Comparison of ENCODE assay signal across 8 mouse cellular contexts in the genomic region with DNA sequence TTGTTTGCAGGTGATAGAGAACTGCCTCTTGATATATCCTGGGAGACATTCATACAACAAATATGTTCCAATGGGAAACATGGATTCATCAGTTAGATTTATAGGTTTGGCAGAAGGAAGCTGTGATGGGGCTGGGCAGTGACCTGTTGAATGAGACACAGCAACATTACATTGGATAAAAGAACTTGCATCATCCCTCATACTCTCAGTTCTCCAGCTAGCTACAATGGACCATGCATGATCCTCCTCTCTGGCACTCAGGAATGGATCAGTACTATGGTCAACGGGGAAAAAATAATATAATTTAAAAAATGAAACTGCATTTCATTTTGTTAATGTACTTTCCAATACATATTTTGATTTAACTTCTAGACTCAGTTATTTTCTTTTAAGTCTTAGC. TPM values are rescaled to one million over a fixed set of nuclear protein-coding genes. Genes with fewer than 3 reads are reported as not detected.
DNase-seq lines count a peak whose midpoint lies in the region; ATAC-seq and TF ChIP-seq lines count a peak whose summit lies in the region.

No protein-coding gene starts in this region.

- H3K27ac ChIP-seq in heart, embryonic 14.5 days (replicated peaks in 1 of 2; ENCODE audit: control insufficient read depth in 1 of 2, insufficient read depth in 1 of 2, low read depth in 2 of 2, low read length in 2 of 2), result no peak overlapping the region
- 0 out of 2 replicates have a peak overlapping the region, but pooled peaks have one; percentile 25 for H3K27ac ChIP-seq in liver, embryonic 12.5 days

- no peak for TF ChIP-seq CTCF in C2C12 (IDR thresholded peaks at IDR 0.05; ENCODE audit: control insufficient read depth, insufficient read depth, insufficient read length)

- intact Hi-C loops in heart, postnatal 25 days (cut with DNase I), result loop anchor here (2.0 to 5.0 kb wide), 2 partner anchors 103 to 153 kb away; no protein-coding TSS in a partner anchor

- H3K9ac ChIP-seq in heart, embryonic 14.5 days (ENCODE audit: low read length), result no peak overlapping the region
- H3K9ac ChIP-seq in liver, embryonic 12.5 days, result peak overlapping the region; percentile 52; the same call in 1 of the 2 replicates

- H3K9me3 ChIP-seq in heart, embryonic 14.5 days (ENCODE audit: control insufficient read depth, low read length), result no peaks in the 10 kb centered on the region
- H3K9me3 ChIP-seq in erythroblast, embryonic 14.5 days (ENCODE audit: control insufficient read depth, low read length), result no peaks in the 10 kb centered on the region
- no peaks in the 10 kb centered on the region for H3K9me3 ChIP-seq in liver, embryonic 12.5 days (replicated peaks)

- peaks cover 2% of the 10 kb centered on the region for H3K79me3 ChIP-seq in C2C12 (ENCODE audit: low read depth)

- H3ac ChIP-seq in C2C12 (ENCODE audit: control insufficient read depth, insufficient read length, low read depth), result no peak overlapping the region

- no peak for ATAC-seq in heart, embryonic 14.5 days (ENCODE audit: insufficient number of reproducible peaks, insufficient read depth, low FRiP score, low read depth)
- ATAC-seq in liver, embryonic 12.5 days, result no peak

- whole genome bisulfite sequencing in heart, embryonic 14.5 days, result 80% methylated on average over 1 of the region's 1 CpGs
- WGBS in liver, embryonic 12.5 days (ENCODE audit: insufficient replicate concordance), result 68% methylated on average over 1 of the region's 1 CpGs

- DNase-seq in heart, postnatal 25 days (ENCODE audit: low spot score), result no peak
- no peak for DNase-seq in right cerebral cortex, postnatal 4 days
- no peak for DNase-seq in spleen, postnatal 4 days (ENCODE audit: low spot score in 2 of 2)
- DNase-seq in T-cell, adult 2 months (ENCODE audit: low spot score), result no peak

- peaks cover 13% of the 10 kb centered on the region for H3K79me2 ChIP-seq in C2C12 (ENCODE audit: control insufficient read depth, insufficient read depth)

- H3K4me2 ChIP-seq in heart, embryonic 14.5 days (ENCODE audit: low read length), result peak overlapping the region; percentile 81
- H3K4me2 ChIP-seq in liver, embryonic 12.5 days, result peak overlapping the region; percentile 62

- no peaks in the 10 kb centered on the region for H3K27me3 ChIP-seq in heart, embryonic 14.5 days (ENCODE audit: control insufficient read depth, insufficient read depth, low read length)
- H3K27me3 ChIP-seq in C2C12 (ENCODE audit: control insufficient read depth, insufficient read depth, insufficient read length), result no peaks in the 10 kb centered on the region
- no peaks in the 10 kb centered on the region for H3K27me3 ChIP-seq in erythroblast, embryonic 14.5 days (ENCODE audit: control insufficient read depth)
- no peaks in the 10 kb centered on the region for H3K27me3 ChIP-seq in liver, embryonic 12.5 days (replicated peaks)

- H3K4me1 ChIP-seq in heart, embryonic 14.5 days (ENCODE audit: control insufficient read depth in 2 of 2, insufficient read depth in 2 of 2, low read length in 2 of 2), result 0 out of 4 replicates have a peak, but pooled peaks cover 0 to 4% of the 10 kb centered on the region in 2 experiments
- peaks cover 42% of the 10 kb centered on the region for H3K4me1 ChIP-seq in erythroblast, embryonic 14.5 days (ENCODE audit: control insufficient read depth)
- peaks cover 18% of the 10 kb centered on the region for H3K4me1 ChIP-seq in liver, embryonic 12.5 days

- H3K4me3 ChIP-seq in heart, embryonic 14.5 days (ENCODE audit: control insufficient read depth in 1 of 2, insufficient read depth in 1 of 2, low read depth in 1 of 2, low read length in 2 of 2), result no peak overlapping the region
- peak overlapping the region; percentile 54 for H3K4me3 ChIP-seq in C2C12 (ENCODE audit: insufficient read depth, poor library complexity, severe bottlenecking)
- H3K4me3 ChIP-seq in erythroblast, embryonic 14.5 days (replicated peaks), result peak overlapping the region; percentile 99
- peak overlapping the region; percentile 49 for H3K4me3 ChIP-seq in liver, embryonic 12.5 days

- peaks cover 40% of the 10 kb centered on the region for H3K36me3 ChIP-seq in heart, embryonic 14.5 days (ENCODE audit: control insufficient read depth, insufficient read depth, low read length)
- peaks cover 43% of the 10 kb centered on the region for H3K36me3 ChIP-seq in C2C12 (ENCODE audit: control insufficient read depth, insufficient read depth)
- peaks cover 51% of the 10 kb centered on the region for H3K36me3 ChIP-seq in erythroblast, embryonic 14.5 days (ENCODE audit: control insufficient read depth)
- H3K36me3 ChIP-seq in liver, embryonic 12.5 days, result peaks cover 42% of the 10 kb centered on the region

TF ChIP-seq in C2C12, 6 proteins besides CTCF, POLR2A, EP300 and RAD21:
- TF ChIP-seq FOSL1 (IDR thresholded peaks at IDR 0.05; ENCODE audit: insufficient read depth, low read length, poor library complexity, severe bottlenecking) (no peak), MYOD1 (IDR thresholded peaks at IDR 0.05; ENCODE audit: control insufficient read depth, insufficient read length, low read depth) (no peak), MYOG (IDR thresholded peaks at IDR 0.05; ENCODE audit: control insufficient read depth, extremely low read depth, insufficient read length) (no peak), MAX (IDR thresholded peaks at IDR 0.05) (no peak), USF1 (IDR thresholded peaks at IDR 0.05; ENCODE audit: low read depth) (no peak), CEBPB (IDR thresholded peaks at IDR 0.05; ENCODE audit: low read depth) (no peak)

RNA-seq across cellular contexts. Expression of gene Cr1l, which starts 1.5 kb away (rescaled TPM):
- polyA plus RNA-seq in heart, embryonic 14.5 days (2014; fragmentation: Nextera tagmentation; extraction: Ambion mirVana), result 54.9 and 67.3 TPM in 2 replicates
- total RNA-seq in heart, postnatal 25 days (2021), result 10 to 100 TPM; 59.8 to 66.0 TPM
- polyA plus RNA-seq in C2C12 (2012; fragmentation: generic; extraction: Trizol), result 31.3 TPM
- 0.61 and 0.83 TPM in 2 replicates for polyA plus RNA-seq in erythroblast, embryonic 14.5 days (2012)
- 68.7 and 75.2 TPM in 2 replicates for polyA plus RNA-seq in liver, embryonic 12.5 days (2016; fragmentation: Nextera tagmentation; extraction: Ambion mirVana)

RNA-seq across cellular contexts. Expression of gene Cd46, which starts 37.8 kb away (rescaled TPM):
- 0.53 and 0.54 TPM in 2 replicates for polyA plus RNA-seq in heart, embryonic 14.5 days (2014; fragmentation: Nextera tagmentation; extraction: Ambion mirVana)
- 1 to 10 TPM in 1 of 2 experiments, under 1 TPM in 1; 0.75 to 1.1 TPM for total RNA-seq in heart, postnatal 25 days (2021)
- 0.06 TPM for polyA plus RNA-seq in C2C12 (2012; fragmentation: generic; extraction: Trizol)
- polyA plus RNA-seq in erythroblast, embryonic 14.5 days (2012), result 0.01 and 0.02 TPM in 2 replicates
- 0.90 and 1.1 TPM in 2 replicates for polyA plus RNA-seq in liver, embryonic 12.5 days (2016; fragmentation: Nextera tagmentation; extraction: Ambion mirVana)

RNA-seq across cellular contexts. Expression of gene Cr2, which starts 46.6 kb away (rescaled TPM):
- 0.15 and 0.38 TPM in 2 replicates for polyA plus RNA-seq in heart, embryonic 14.5 days (2014; fragmentation: Nextera tagmentation; extraction: Ambion mirVana)
- total RNA-seq in heart, postnatal 25 days (2021), result under 1 TPM; 0.13 to 0.48 TPM
- 0.02 TPM for polyA plus RNA-seq in C2C12 (2012; fragmentation: generic; extraction: Trizol)
- not detected in 2 replicates for polyA plus RNA-seq in erythroblast, embryonic 14.5 days (2012)
- 0.10 TPM in 1 of 2 replicates, not detected in the other for polyA plus RNA-seq in liver, embryonic 12.5 days (2016; fragmentation: Nextera tagmentation; extraction: Ambion mirVana)

Comparison
In these comparisons a context has a peak if more than half of its experiments do, and no peak if none do; other contexts are left out.
1. H3K4me3 ChIP-seq: peak in C2C12 (single experiment), erythroblast, embryonic 14.5 days (single experiment) and liver, embryonic 12.5 days (single experiment); none in heart, embryonic 14.5 days (0 of 2).
2. RNA of gene Cr1l, which starts 1.5 kb away (polyA plus RNA-seq): 68.7 to 75.2 TPM in liver, embryonic 12.5 days, 54.9 to 67.3 TPM in heart, embryonic 14.5 days and 31.3 TPM in C2C12 (single experiment); 0.61 to 0.83 TPM in erythroblast, embryonic 14.5 days; every median in the first group is over 10 times any median in the second.